Mouse (Mus musculus): ENCODE results near the gene Bmp7.

Bmp7 gene

GRCm38 (mm10) chr2:172940003-172940798 lies at the start of gene Bmp7:
TSS of gene Bmp7 (minus strand) at chr2:172940321.
- DNase-seq (ENCODE audit: extremely low read depth, low read depth), result no peak

GRCm38 (mm10) chr2:172982776-172983561 lies 42.8 kb upstream of the Bmp7 start:
- no peak for DNase-seq (ENCODE audit: extremely low read depth, low read depth)

- DNase-seq (ENCODE audit: extremely low read depth, low read depth), result no peak
Observed at GRCm38 (mm10) chr2:172979666-172980345, 39.7 kb upstream of the Bmp7 start.

- DNase-seq (ENCODE audit: extremely low read depth, low read depth), result no peak
Observed at GRCm38 (mm10) chr2:172978131-172978633, 38.1 kb upstream of the Bmp7 start.

GRCm38 (mm10) chr2:172977409-172978130 lies 37.4 kb upstream of the Bmp7 start, which contains the start of gene Spo11:
TSS of gene Spo11 (plus strand) at chr2:172977700.
- DNase-seq (ENCODE audit: extremely low read depth, low read depth), result no peak

GRCm38 (mm10) chr2:172976661-172977238 lies 36.6 kb upstream of the Bmp7 start:
- DNase-seq (ENCODE audit: extremely low read depth, low read depth), result no peak

- DNase-seq (ENCODE audit: extremely low read depth, low read depth), result no peak
Observed at GRCm38 (mm10) chr2:172975159-172975558, 35.0 kb upstream of the Bmp7 start.

- no peak for DNase-seq (ENCODE audit: extremely low read depth, low read depth)
Observed at GRCm38 (mm10) chr2:172974701-172975100, 34.6 kb upstream of the Bmp7 start.

- DNase-seq (ENCODE audit: extremely low read depth, low read depth), result no peak
Observed at GRCm38 (mm10) chr2:172973806-172974565, 33.9 kb upstream of the Bmp7 start.

- no peak for DNase-seq (ENCODE audit: extremely low read depth, low read depth)
Observed at GRCm38 (mm10) chr2:172971865-172972264, 31.7 kb upstream of the Bmp7 start.

GRCm38 (mm10) chr2:172966480-172966879 lies 26.4 kb upstream of the Bmp7 start:
- DNase-seq (ENCODE audit: extremely low read depth, low read depth), result no peak

- no peak for DNase-seq (ENCODE audit: extremely low read depth, low read depth)
Observed at GRCm38 (mm10) chr2:172965249-172965648, 25.1 kb upstream of the Bmp7 start.

GRCm38 (mm10) chr2:172961211-172961610 lies 21.1 kb upstream of the Bmp7 start:
- no peak for DNase-seq (ENCODE audit: extremely low read depth, low read depth)

GRCm38 (mm10) chr2:172960350-172960749 lies 20.2 kb upstream of the Bmp7 start:
- no peak for DNase-seq (ENCODE audit: extremely low read depth, low read depth)

GRCm38 (mm10) chr2:172959006-172959768 lies 19.1 kb upstream of the Bmp7 start:
- DNase-seq (ENCODE audit: extremely low read depth, low read depth), result no peak

- DNase-seq (ENCODE audit: extremely low read depth, low read depth), result no peak
Observed at GRCm38 (mm10) chr2:172958579-172958978, 18.5 kb upstream of the Bmp7 start.

- no peak for DNase-seq (ENCODE audit: extremely low read depth, low read depth)
Observed at GRCm38 (mm10) chr2:172951976-172952375, 11.9 kb upstream of the Bmp7 start.

- DNase-seq (ENCODE audit: extremely low read depth, low read depth), result no peak
Observed at GRCm38 (mm10) chr2:172950722-172951121, 10.6 kb upstream of the Bmp7 start.

- DNase-seq (ENCODE audit: extremely low read depth, low read depth), result no peak
Observed at GRCm38 (mm10) chr2:172950119-172950676, 10.1 kb upstream of the Bmp7 start.

Data from MEL-GATA-1-ER (cell line).